Mouse (Mus musculus): Measurements from ENCODE around the gene Mfsd4b5.
"Not testable (repeated sequence)": the region's sequence is repeated elsewhere in the genome, so short reads cannot be mapped to it uniquely, and the experiment has no call there.

DNA sequence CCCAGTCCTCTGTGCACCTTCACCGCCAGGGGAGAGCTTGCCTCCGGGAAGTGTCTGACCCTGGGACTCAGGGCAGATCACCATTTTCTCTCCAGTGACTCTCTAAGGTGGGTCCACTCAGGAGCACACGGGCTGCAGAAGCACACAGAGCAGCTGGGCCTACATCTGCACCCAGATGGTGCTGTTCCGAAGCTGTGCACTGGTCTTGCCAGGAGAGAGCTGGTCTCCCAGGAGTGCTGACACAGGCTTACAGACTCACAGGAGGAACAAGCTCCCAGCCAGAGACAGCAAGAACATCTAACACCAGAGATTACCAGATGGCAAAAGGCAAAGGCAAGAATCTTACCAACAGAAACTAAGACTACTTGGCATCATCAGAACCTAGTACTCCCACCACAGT is 22.4 kb upstream of the Mfsd4b5 start:
- not testable (repeated sequence) for TF ChIP-seq POLR2A, CTCF (IDR thresholded peaks at IDR 0.05; ENCODE audit: extremely low read depth, insufficient read depth, low read length)

All from cortical plate, adult 2 months (tissue).